Mouse (Mus musculus): ENCODE data around the gene Mfsd14b. TPM values are rescaled to one million over a fixed set of nuclear protein-coding genes. Genes with fewer than 3 reads are reported as not detected.

The Mfsd14b gene
- polyA plus RNA-seq, 1 experiment from 2014 or later, result 55.6 TPM

Other genes with a start within 250 kb of the Mfsd14b start
- 1.2 and 2.1 TPM in 2 replicates for gene Cntnap3, start 209.0 kb downstream of the Mfsd14b start, polyA plus RNA-seq (2014; fragmentation: Nextera tagmentation; extraction: Ambion mirVana)
- not detected in 2 replicates for gene Spata31, start 195.6 kb downstream of the Mfsd14b start, polyA plus RNA-seq (2014; fragmentation: Nextera tagmentation; extraction: Ambion mirVana)
- gene Spata31d1c, start 79.9 kb downstream of the Mfsd14b start, polyA plus RNA-seq (2014; fragmentation: Nextera tagmentation; extraction: Ambion mirVana), result not detected in 2 replicates
- gene Prss47, start 60.2 kb downstream of the Mfsd14b start, polyA plus RNA-seq (2014; fragmentation: Nextera tagmentation; extraction: Ambion mirVana), result not detected in 2 replicates
- gene Olfr465-ps1, start 25.1 kb upstream of the Mfsd14b start, polyA plus RNA-seq (2014; fragmentation: Nextera tagmentation; extraction: Ambion mirVana), result not detected in 2 replicates
- gene Olfr466, start 37.3 kb upstream of the Mfsd14b start, polyA plus RNA-seq (2014; fragmentation: Nextera tagmentation; extraction: Ambion mirVana), result not detected in 2 replicates
- gene Nlrp4f, start 93.0 kb upstream of the Mfsd14b start, polyA plus RNA-seq (2014; fragmentation: Nextera tagmentation; extraction: Ambion mirVana), result not detected in 2 replicates
- 0.15 TPM in 1 of 2 replicates, not detected in the other for gene Gm10775, start 146.6 kb upstream of the Mfsd14b start, polyA plus RNA-seq (2014; fragmentation: Nextera tagmentation; extraction: Ambion mirVana)
- gene Zfp369, start 165.8 kb upstream of the Mfsd14b start, polyA plus RNA-seq (2014; fragmentation: Nextera tagmentation; extraction: Ambion mirVana), result 17.1 and 18.2 TPM in 2 replicates